Mouse (Mus musculus) ES-Bruce4 (cell line): ENCODE measurements around the gene Man1c1. TPM values are rescaled to one million over a fixed set of nuclear protein-coding genes. Genes with fewer than 3 reads are reported as not detected.

Experiments used
- H3K27ac ChIP-seq: 2 replicates; pipeline ENCODE4 v1.5.1; 2012; ENCODE audit warnings: low read length, inconsistent platforms; ENCODE audit not compliant: insufficient read depth
- H3K27me3 ChIP-seq: 2 replicates; pipeline ENCODE4 v1.6.1; 2012; ENCODE audit warnings: mild to moderate bottlenecking, low read length, inconsistent platforms; ENCODE audit not compliant: control insufficient read depth, poor library complexity, insufficient read depth, severe bottlenecking
- H3K36me3 ChIP-seq: 2 replicates; pipeline ENCODE4 v1.6.1; 2012; ENCODE audit warnings: inconsistent platforms, mild to moderate bottlenecking, low read length, moderate library complexity; ENCODE audit not compliant: control insufficient read depth, poor library complexity, insufficient read depth, severe bottlenecking
- H3K4me1 ChIP-seq: one replicate; pipeline ENCODE4 v1.8.1; 2011; ENCODE audit warnings: low read length; ENCODE audit not compliant: control insufficient read depth, insufficient read depth
- H3K4me3 ChIP-seq: 2 replicates; pipeline ENCODE4 v1.5.1; 2011; ENCODE audit warnings: low read depth, mild to moderate bottlenecking, low read length
- H3K9ac ChIP-seq: 2 replicates; pipeline ENCODE4 v1.6.1; 2012; ENCODE audit warnings: low read depth, mild to moderate bottlenecking, inconsistent platforms; ENCODE audit not compliant: poor library complexity, severe bottlenecking
- H3K9me3 ChIP-seq: replicated peaks from 2 replicates; pipeline ENCODE4 v1.6.1; 2012; ENCODE audit warnings: mild to moderate bottlenecking, low read length, inconsistent platforms; ENCODE audit not compliant: control insufficient read depth, poor library complexity, insufficient read depth, severe bottlenecking
- CTCF ChIP-seq: IDR thresholded peaks from one replicate; pipeline ENCODE4 v1.8.1; 2011; ENCODE audit warnings: low read depth, low read length
- EP300 ChIP-seq: IDR thresholded peaks from 2 replicates; pipeline ENCODE4 v1.6.1; 2011; ENCODE audit warnings: low read depth, low read length; ENCODE audit not compliant: insufficient read depth
- POLR2A ChIP-seq: IDR thresholded peaks from one replicate; pipeline ENCODE4 v1.8.1; 2011; ENCODE audit warnings: low read length; ENCODE audit not compliant: insufficient read depth
- polyA plus RNA-seq: library from polyadenylated mRNA; stranded (reverse); fragments of >200 nt; gene quantifications from 2 replicates; pipeline ENCODE4 v1.2.4, GENCODE M21; 2011; ENCODE audit warnings: low read depth; ENCODE audit not compliant: missing spikeins, insufficient read depth, insufficient read length

Man1c1 gene
- polyA plus RNA-seq, 1 experiment, result 7.1 TPM

GRCm38 (mm10) chr4:134725735-134726345 is 21.8 kb upstream of the Man1c1 start:
- Histone ChIP-seq H3K27ac (0 out of 2 replicates have a peak overlapping the region, but pooled peaks have one; percentile 3), H3K9ac (no peak overlapping the region), H3K9me3 (no peaks in the 10 kb centered on the region), H3K4me3 (no peak overlapping the region), H3K27me3 (no peaks in the 10 kb centered on the region), H3K36me3 (no peaks in the 10 kb centered on the region), H3K4me1 (peaks cover 13% of the 10 kb centered on the region)
- TF ChIP-seq CTCF (peak; percentile 86), POLR2A (no peak), EP300 (peak; percentile 41; the same call in 1 of the 2 replicates)

- TF ChIP-seq EP300, result 0 out of 2 replicates have a peak, but pooled peaks have one; percentile 52
- no peak for TF ChIP-seq POLR2A
- Histone ChIP-seq H3K4me1 (peaks cover 13% of the 10 kb centered on the region), H3K9me3 (no peaks in the 10 kb centered on the region), H3K36me3 (no peaks in the 10 kb centered on the region), H3K9ac (no peak overlapping the region), H3K27me3 (no peaks in the 10 kb centered on the region), H3K27ac (peak overlapping the region; percentile 16; the same call in 1 of the 2 replicates), H3K4me3 (no peak overlapping the region)
These were observed 20.9 kb upstream of the Man1c1 start for GRCm38 (mm10) chr4:134724974-134725373.

DNA sequence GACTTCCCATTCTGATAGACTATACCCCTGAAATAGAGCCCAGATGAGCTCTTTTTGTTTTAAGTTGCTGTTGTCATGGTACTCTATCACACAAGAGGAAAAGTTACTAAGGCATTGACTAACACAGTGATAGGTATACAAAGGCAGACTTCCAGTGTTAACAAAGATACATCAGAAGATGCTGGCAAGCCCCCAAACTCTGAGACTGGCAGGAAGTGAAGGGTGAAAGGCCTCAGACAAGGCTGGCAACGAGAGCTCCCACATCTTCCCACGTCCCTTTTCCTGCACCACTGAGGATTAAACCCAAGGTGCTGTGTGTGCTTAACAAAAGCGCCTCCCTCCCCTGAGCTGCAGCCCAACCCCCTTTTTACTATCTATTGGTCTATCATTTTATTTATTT is 19.2 kb upstream of the Man1c1 start:
- H3K9me3 ChIP-seq, result no peaks in the 10 kb centered on the region
- peaks cover 6% of the 10 kb centered on the region for H3K4me1 ChIP-seq
- no peak overlapping the region for H3K4me3 ChIP-seq
- H3K27me3 ChIP-seq, result no peaks in the 10 kb centered on the region
- H3K36me3 ChIP-seq, result no peaks in the 10 kb centered on the region
- TF ChIP-seq EP300 (no peak), CTCF (no peak), POLR2A (no peak)
- no peak overlapping the region for H3K27ac ChIP-seq
- H3K9ac ChIP-seq, result no peak overlapping the region

GRCm38 (mm10) chr4:134721076-134721475 is 17.0 kb upstream of the Man1c1 start:
- Histone ChIP-seq H3K9ac (no peak overlapping the region), H3K27ac (no peak overlapping the region), H3K27me3 (no peaks in the 10 kb centered on the region), H3K9me3 (no peaks in the 10 kb centered on the region), H3K4me1 (peaks cover 6% of the 10 kb centered on the region), H3K36me3 (no peaks in the 10 kb centered on the region), H3K4me3 (no peak overlapping the region)
- TF ChIP-seq CTCF (no peak), EP300 (no peak), POLR2A (no peak)

DNA sequence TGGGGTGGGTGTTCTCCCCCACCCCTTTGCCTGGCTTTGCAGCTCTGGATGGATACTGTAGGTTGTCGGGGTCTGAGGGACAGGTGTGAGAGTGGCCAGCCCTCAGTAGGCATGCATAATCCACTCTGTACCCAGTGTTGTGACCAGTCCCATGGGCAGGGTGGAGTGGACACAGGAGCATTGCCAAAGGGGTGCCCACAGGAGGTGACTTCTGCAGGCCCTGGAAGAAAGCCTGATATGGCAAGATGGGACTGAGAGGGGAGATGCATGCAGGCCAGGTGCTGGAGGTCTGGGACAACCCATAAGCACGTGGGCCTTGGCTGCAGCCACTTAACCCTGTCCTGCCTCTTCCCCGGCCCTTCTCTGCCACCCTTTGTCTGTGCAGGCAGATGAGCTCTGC is 16.3 kb upstream of the Man1c1 start:
- Histone ChIP-seq H3K4me1 (peaks cover 5% of the 10 kb centered on the region), H3K9me3 (no peaks in the 10 kb centered on the region), H3K36me3 (no peaks in the 10 kb centered on the region), H3K4me3 (no peak overlapping the region), H3K27ac (no peak overlapping the region), H3K9ac (no peak overlapping the region), H3K27me3 (no peaks in the 10 kb centered on the region)
- TF ChIP-seq POLR2A (no peak), CTCF (no peak), EP300 (no peak)

DNA sequence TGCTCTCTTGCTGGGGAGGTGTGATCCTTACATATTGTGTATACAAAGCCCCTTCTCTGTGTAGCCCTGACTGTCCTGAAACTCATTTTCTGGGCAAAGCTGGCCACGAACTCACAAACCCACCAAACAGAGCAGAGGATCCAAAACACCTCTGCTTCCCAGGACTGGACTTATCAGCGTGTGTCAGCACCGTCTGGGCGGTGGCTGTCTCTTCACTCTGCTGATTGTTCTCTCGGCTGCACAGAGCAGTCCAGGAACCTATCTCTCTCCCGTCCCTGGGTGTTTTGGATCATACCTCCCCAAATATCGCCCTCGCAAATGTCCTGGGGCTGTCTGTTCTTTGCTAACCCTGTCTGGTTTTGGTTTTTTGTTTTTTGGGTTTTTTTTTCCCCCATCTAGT is 15.4 kb upstream of the Man1c1 start:
- H3K4me1 ChIP-seq, result peaks cover 2% of the 10 kb centered on the region
- no peak for TF ChIP-seq CTCF
- TF ChIP-seq EP300, result no peak
- TF ChIP-seq POLR2A, result no peak
- H3K36me3 ChIP-seq, result no peaks in the 10 kb centered on the region
- no peaks in the 10 kb centered on the region for H3K9me3 ChIP-seq
- no peak overlapping the region for H3K27ac ChIP-seq
- no peak overlapping the region for H3K4me3 ChIP-seq
- H3K27me3 ChIP-seq, result no peaks in the 10 kb centered on the region
- H3K9ac ChIP-seq, result no peak overlapping the region
